Mouse (Mus musculus) myocyte (in vitro differentiated cells): Measurements from ENCODE around the gene Med12.

ENCODE experiments used
- CEBPB ChIP-seq: IDR thresholded peaks from 2 replicates; pipeline ENCODE4 v1.6.1; 2011; ENCODE audit warnings: mild to moderate bottlenecking, moderate library complexity; ENCODE audit not compliant: poor library complexity, insufficient read depth, severe bottlenecking
- E2F4 ChIP-seq: IDR thresholded peaks from one replicate; pipeline ENCODE4 v1.6.1; 2011; ENCODE audit warnings: mild to moderate bottlenecking, control low read depth, moderate library complexity; ENCODE audit not compliant: insufficient read depth
- MAX ChIP-seq: IDR thresholded peaks from one replicate; pipeline ENCODE4 v1.6.1; 2011; ENCODE audit warnings: low read depth, mild to moderate bottlenecking, control low read depth
- MYOD1 ChIP-seq, 3 experiments: IDR thresholded peaks; one replicate each; pipeline ENCODE4 v1.6.1; 2011; ENCODE audit warnings: control low read depth in 2 of 3, low read depth in 2 of 3, mild to moderate bottlenecking in 2 of 3, moderate library complexity in 1 of 3; ENCODE audit not compliant: insufficient read length in 2 of 3, control insufficient read depth in 1 of 3
- MYOG ChIP-seq, 3 experiments: IDR thresholded peaks; one replicate each; pipeline ENCODE4 v1.6.1; 2011; ENCODE audit warnings: control low read depth in 2 of 3, low read depth in 2 of 3, mild to moderate bottlenecking in 2 of 3; ENCODE audit not compliant: insufficient read length in 2 of 3, control insufficient read depth in 1 of 3, insufficient read depth in 1 of 3
- POLR2A ChIP-seq: IDR thresholded peaks from one replicate; pipeline ENCODE4 v1.6.1; 2011; ENCODE audit warnings: low read depth, mild to moderate bottlenecking, control low read depth, moderate library complexity; ENCODE audit not compliant: insufficient read length
- POLR2AphosphoS2 ChIP-seq: IDR thresholded peaks from one replicate; pipeline ENCODE4 v1.6.1; 2011; ENCODE audit warnings: low read depth, control low read depth; ENCODE audit not compliant: insufficient read length
- REST ChIP-seq: IDR thresholded peaks from one replicate; pipeline ENCODE4 v1.6.1; 2011; ENCODE audit warnings: mild to moderate bottlenecking, control low read depth, moderate library complexity; ENCODE audit not compliant: insufficient read depth, insufficient read length
- TCF12 ChIP-seq: IDR thresholded peaks from one replicate; pipeline ENCODE4 v1.6.1; 2011; ENCODE audit warnings: mild to moderate bottlenecking, control low read depth; ENCODE audit not compliant: poor library complexity, insufficient read depth, severe bottlenecking
- USF1 ChIP-seq: IDR thresholded peaks from one replicate; pipeline ENCODE4 v1.6.1; 2011; ENCODE audit warnings: low read depth, mild to moderate bottlenecking, control low read depth, moderate library complexity

DNA sequence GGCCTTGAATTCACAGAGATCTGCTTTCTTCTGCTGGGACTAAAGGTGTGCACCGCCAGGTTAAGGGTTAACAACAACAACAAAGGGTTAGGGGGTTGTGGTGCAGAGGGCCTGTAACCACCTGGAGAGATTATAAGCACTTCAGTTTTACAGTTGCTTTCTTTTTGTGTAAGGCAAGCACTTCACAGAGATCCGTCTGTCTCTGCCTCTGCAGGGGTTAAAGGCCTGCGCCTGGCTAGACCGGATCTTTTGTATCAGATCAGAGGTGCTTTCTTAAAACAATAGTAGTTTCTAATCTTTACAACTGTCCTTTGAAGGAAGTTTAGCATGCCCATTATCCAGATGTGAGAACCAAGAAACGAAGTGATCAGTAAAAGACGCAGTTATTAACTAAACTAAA is 420 bp upstream of the Med12 start:
- no peak for TF ChIP-seq E2F4
- no peak for TF ChIP-seq POLR2A
- no peak for TF ChIP-seq POLR2AphosphoS2
- TF ChIP-seq REST = no peak
- no peak for TF ChIP-seq MYOG (IDR thresholded peaks at IDR 0.05; ENCODE audit: control insufficient read depth in 1 of 3, insufficient read depth in 1 of 3, insufficient read length in 2 of 3, low read depth in 2 of 3)
- TF ChIP-seq TCF12 = no peak
- TF ChIP-seq MAX = no peak
- no peak for TF ChIP-seq MYOD1 (IDR thresholded peaks at IDR 0.05; ENCODE audit: control insufficient read depth in 1 of 3, insufficient read length in 2 of 3, low read depth in 2 of 3)
- TF ChIP-seq USF1 = no peak
- no peak for TF ChIP-seq CEBPB
